Mouse (Mus musculus) kidney, embryonic 15.5 days (tissue): ENCODE measurements around the gene Rps8. TPM values are rescaled to one million over a fixed set of nuclear protein-coding genes. Genes with fewer than 3 reads are reported as not detected.
"Not testable (repeated sequence)": the region's sequence is repeated elsewhere in the genome, so short reads cannot be mapped to it uniquely, and the experiment has no call there.

Source experiments
- ATAC-seq: fragments of 200-750 bp; cut with Nextera tagmentation; replicated peaks from 2 replicates; pipeline ENCODE4 v1.8.0; 2017; ENCODE audit warnings: moderate TSS enrichment; ENCODE audit not compliant: low FRiP score
- H3K27ac ChIP-seq: fragments of 300-500 bp; sonication (generic); 2 replicates; pipeline ENCODE4 v1.5.1; 2015; ENCODE audit warnings: mild to moderate bottlenecking, inconsistent platforms
- H3K27me3 ChIP-seq: fragments of 300-500 bp; sonication (generic); 2 replicates; pipeline ENCODE4 v1.6.1; 2015; ENCODE audit warnings: inconsistent platforms
- H3K36me3 ChIP-seq: fragments of 300-500 bp; sonication (generic); 2 replicates; pipeline ENCODE4 v1.6.1; 2015; ENCODE audit warnings: inconsistent platforms
- H3K4me1 ChIP-seq: fragments of 300-500 bp; sonication (generic); 2 replicates; pipeline ENCODE4 v1.6.1; 2015; ENCODE audit warnings: inconsistent platforms
- H3K4me2 ChIP-seq: fragments of 300-500 bp; sonication (generic); 2 replicates; pipeline ENCODE4 v1.6.1; 2015; ENCODE audit warnings: moderate library complexity, mild to moderate bottlenecking, inconsistent platforms
- H3K4me3 ChIP-seq: fragments of 300-500 bp; sonication (generic); replicated peaks from 2 replicates; pipeline ENCODE4 v1.5.1; 2015; ENCODE audit warnings: mild to moderate bottlenecking, inconsistent platforms
- H3K9ac ChIP-seq: fragments of 300-500 bp; sonication (generic); 2 replicates; pipeline ENCODE4 v1.6.1; 2015; ENCODE audit warnings: mild to moderate bottlenecking, inconsistent platforms
- H3K9me3 ChIP-seq: fragments of 300-500 bp; sonication (generic); replicated peaks from 2 replicates; pipeline ENCODE4 v1.6.1; 2016; ENCODE audit warnings: inconsistent platforms
- WGBS: fragments of 180-500 bp; shearing (Covaris S2); methylation state at CpG from one replicate; pipeline ENCODE4 v1.1.7; 2015; ENCODE audit warnings: mixed read lengths; 5-methylcytosine and 5-hydroxymethylcytosine counted together
- polyA plus RNA-seq: library from polyadenylated mRNA; unstranded; fragments of >200 nt; fragmentation: Nextera tagmentation; extraction: Ambion mirVana; gene quantifications from 2 replicates; pipeline ENCODE4 v1.2.1, GENCODE M21; 2015

The Rps8 gene
- polyA plus RNA-seq = 1,027 and 1,077 TPM in 2 replicates

GRCm38 (mm10) chr4:117155792-117156355, at the start of gene Rps8:
Gene Rps8, minus strand, starts transcription at chr4:117156243.
- Histone ChIP-seq H3K4me3 (peak within 1 kb of the TSS; percentile 96), H3K36me3 (peaks cover 65% of the 10 kb centered on the region), H3K27me3 (no peaks in the 10 kb centered on the region), H3K27ac (peak within 1 kb of the TSS; percentile 95), H3K4me1 (peaks cover 26% of the 10 kb centered on the region), H3K4me2 (peak within 1 kb of the TSS; percentile 80), H3K9ac (peak within 1 kb of the TSS; percentile 99), H3K9me3 (no peaks in the 10 kb centered on the region)
- WGBS = under 1% methylated on average over 52 of the region's 52 CpGs
- peak; percentile 94 for ATAC-seq

GRCm38 (mm10) chr4:117202992-117203354, 46.9 kb upstream of the Rps8 start:
- peak overlapping the region; percentile 57; the same call in 1 of the 2 replicates for H3K4me2 ChIP-seq
- no peak for ATAC-seq
- no peaks in the 10 kb centered on the region for H3K27me3 ChIP-seq
- H3K4me1 ChIP-seq = peaks cover 6% of the 10 kb centered on the region
- no peak overlapping the region for H3K4me3 ChIP-seq
- no peak overlapping the region for H3K9ac ChIP-seq
- no peaks in the 10 kb centered on the region for H3K9me3 ChIP-seq
- H3K27ac ChIP-seq = peak overlapping the region; percentile 90
- H3K36me3 ChIP-seq = no peaks in the 10 kb centered on the region
- WGBS = 63% methylated on average over 4 of the region's 4 CpGs

- Histone ChIP-seq H3K4me1 (peaks cover 6% of the 10 kb centered on the region), H3K4me2 (peak overlapping the region; percentile 57), H3K9me3 (no peaks in the 10 kb centered on the region), H3K27ac (peak overlapping the region; percentile 90), H3K27me3 (no peaks in the 10 kb centered on the region), H3K36me3 (no peaks in the 10 kb centered on the region), H3K4me3 (peak overlapping the region; percentile 35), H3K9ac (peak overlapping the region; percentile 29)
- peak; percentile 95 for ATAC-seq
- 2% methylated on average over 25 of the region's 25 CpGs for WGBS
These were observed 46.3 kb upstream of the Rps8 start for GRCm38 (mm10) chr4:117202046-117202991.

- H3K27me3 ChIP-seq = no peaks in the 10 kb centered on the region
- H3K4me2 ChIP-seq = no peak overlapping the region
- H3K4me3 ChIP-seq = no peak overlapping the region
- WGBS = 93% methylated on average over 14 of the region's 14 CpGs
- H3K36me3 ChIP-seq = no peaks in the 10 kb centered on the region
- ATAC-seq = no peak
- no peak overlapping the region for H3K9ac ChIP-seq
- H3K27ac ChIP-seq = no peak overlapping the region
- H3K4me1 ChIP-seq = 0 out of 2 replicates have a peak, but pooled peaks cover 4% of the 10 kb centered on the region
- no peaks in the 10 kb centered on the region for H3K9me3 ChIP-seq
These were observed 35.8 kb upstream of the Rps8 start for GRCm38 (mm10) chr4:117191804-117192203.

- H3K27me3 ChIP-seq = no peaks in the 10 kb centered on the region
- no peaks in the 10 kb centered on the region for H3K36me3 ChIP-seq
- WGBS = 57% methylated on average over 7 of the region's 7 CpGs
- no peaks in the 10 kb centered on the region for H3K9me3 ChIP-seq
- H3K4me3 ChIP-seq = no peak overlapping the region
- 0 out of 2 replicates have a peak, but pooled peaks cover 4% of the 10 kb centered on the region for H3K4me1 ChIP-seq
- H3K27ac ChIP-seq = peak overlapping the region; percentile 85
- ATAC-seq = no peak
- H3K4me2 ChIP-seq = no peak overlapping the region
- H3K9ac ChIP-seq = no peak overlapping the region
These were observed 34.6 kb upstream of the Rps8 start for GRCm38 (mm10) chr4:117190660-117191059.

- H3K27me3 ChIP-seq = no peaks in the 10 kb centered on the region
- 0 out of 2 replicates have a peak, but pooled peaks cover 4% of the 10 kb centered on the region for H3K4me1 ChIP-seq
- peak; percentile 93 for ATAC-seq
- WGBS = under 1% methylated on average over 9 of the region's 9 CpGs
- no peaks in the 10 kb centered on the region for H3K36me3 ChIP-seq
- H3K9ac ChIP-seq = peak overlapping the region; percentile 48
- peak overlapping the region; percentile 85 for H3K27ac ChIP-seq
- H3K4me2 ChIP-seq = peak overlapping the region; percentile 57
- H3K9me3 ChIP-seq = no peaks in the 10 kb centered on the region
- H3K4me3 ChIP-seq = peak overlapping the region; percentile 44
These were observed 34.0 kb upstream of the Rps8 start for GRCm38 (mm10) chr4:117189856-117190543.

- WGBS = under 1% methylated on average over 16 of the region's 16 CpGs
These were observed 33.4 kb upstream of the Rps8 start for GRCm38 (mm10) chr4:117189382-117189855.

GRCm38 (mm10) chr4:117188969-117189368, 32.9 kb upstream of the Rps8 start:
- Histone ChIP-seq H3K9me3 (no peaks in the 10 kb centered on the region), H3K4me3 (peak overlapping the region; percentile 44), H3K36me3 (no peaks in the 10 kb centered on the region), H3K4me1 (0 out of 2 replicates have a peak, but pooled peaks cover 4% of the 10 kb centered on the region), H3K4me2 (peak overlapping the region; percentile 57), H3K27me3 (no peaks in the 10 kb centered on the region), H3K27ac (peak overlapping the region; percentile 85), H3K9ac (peak overlapping the region; percentile 48)
- ATAC-seq = no peak
- WGBS = 50% methylated on average over 3 of the region's 3 CpGs

More at GRCm38 (mm10) chr4:117189382-117189855, 33.4 kb upstream of the Rps8 start:
- Histone ChIP-seq H3K4me2 (peak overlapping the region; percentile 57), H3K9me3 (no peaks in the 10 kb centered on the region), H3K4me1 (0 out of 2 replicates have a peak, but pooled peaks cover 4% of the 10 kb centered on the region), H3K27me3 (no peaks in the 10 kb centered on the region), H3K9ac (peak overlapping the region; percentile 48), H3K27ac (peak overlapping the region; percentile 85), H3K36me3 (no peaks in the 10 kb centered on the region), H3K4me3 (peak overlapping the region; percentile 44)
- ATAC-seq = peak; percentile 66

GRCm38 (mm10) chr4:117182759-117183096, 26.7 kb upstream of the Rps8 start:
- peak; percentile 44; the same call in 1 of the 2 replicates for ATAC-seq
- 13% methylated on average over 9 of the region's 9 CpGs for WGBS
- peak overlapping the region; percentile 86 for H3K4me2 ChIP-seq
- H3K4me3 ChIP-seq = peak overlapping the region; percentile 87
- peaks cover 15% of the 10 kb centered on the region for H3K4me1 ChIP-seq
- H3K9ac ChIP-seq = peak overlapping the region; percentile 68
- H3K9me3 ChIP-seq, H3K27me3 ChIP-seq: not testable (repeated sequence)
- H3K27ac ChIP-seq = peak overlapping the region; percentile 88
- H3K36me3 ChIP-seq = peaks cover 28% of the 10 kb centered on the region

GRCm38 (mm10) chr4:117181863-117182758, 26.1 kb upstream of the Rps8 start, which contains the start of gene Kif2c:
Gene Kif2c, minus strand, starts transcription at chr4:117182639.
- 2% methylated on average over 42 of the region's 42 CpGs for WGBS

GRCm38 (mm10) chr4:117169936-117170335, 13.9 kb upstream of the Rps8 start:
- Histone ChIP-seq H3K36me3 (peaks cover 99% of the 10 kb centered on the region), H3K27me3 (no peaks in the 10 kb centered on the region), H3K27ac (no peak overlapping the region), H3K4me2 (no peak overlapping the region), H3K4me1 (no peaks in the 10 kb centered on the region), H3K4me3 (no peak overlapping the region), H3K9ac (no peak overlapping the region), H3K9me3 (no peaks in the 10 kb centered on the region)
- ATAC-seq = no peak
- WGBS = 85% methylated on average over 5 of the region's 5 CpGs

More at GRCm38 (mm10) chr4:117181863-117182758, 26.1 kb upstream of the Rps8 start, which contains the start of gene Kif2c:
- no peaks in the 10 kb centered on the region for H3K9me3 ChIP-seq
- peak within 1 kb of the TSS; percentile 86 for H3K4me2 ChIP-seq
- peaks cover 34% of the 10 kb centered on the region for H3K36me3 ChIP-seq
- peak within 1 kb of the TSS; percentile 88 for H3K27ac ChIP-seq
- peaks cover 15% of the 10 kb centered on the region for H3K4me1 ChIP-seq
- no peaks in the 10 kb centered on the region for H3K27me3 ChIP-seq
- H3K4me3 ChIP-seq = peak within 1 kb of the TSS; percentile 87
- peak within 1 kb of the TSS; percentile 68 for H3K9ac ChIP-seq
- peak; percentile 96 for ATAC-seq
